Mouse (Mus musculus) heart, postnatal 0 days (tissue): Measurements from ENCODE around the gene Myof. TPM values are rescaled to one million over a fixed set of nuclear protein-coding genes. Genes with fewer than 3 reads are reported as not detected.

ENCODE experiments used
- ATAC-seq: fragments of 200-750 bp; cut with Nextera tagmentation; 2 replicates; pipeline ENCODE4 v1.8.0; 2017; ENCODE audit warnings: low read depth, moderate number of reproducible peaks, moderate library complexity; ENCODE audit not compliant: insufficient read depth
- DNase-seq: peaks from one replicate; pipeline ENCODE4 v3.0.0-alpha.2; 2016; ENCODE audit warnings: low spot score
- H3K27ac ChIP-seq: fragments of 300-500 bp; sonication (generic); 2 replicates; pipeline ENCODE4 v1.5.1; 2014; ENCODE audit warnings: low read depth, mild to moderate bottlenecking
- H3K27me3 ChIP-seq: fragments of 300-500 bp; sonication (generic); 2 replicates; pipeline ENCODE4 v1.6.1; 2014; ENCODE audit warnings: low read length, mixed read lengths; ENCODE audit not compliant: control insufficient read depth, insufficient read depth
- H3K36me3 ChIP-seq: fragments of 300-500 bp; sonication (generic); replicated peaks from 2 replicates; pipeline ENCODE4 v1.6.1; 2014; ENCODE audit warnings: low read length, mixed read lengths; ENCODE audit not compliant: control insufficient read depth, insufficient read depth
- H3K4me1 ChIP-seq: fragments of 300-500 bp; sonication (generic); 2 replicates; pipeline ENCODE4 v1.6.1; 2014; ENCODE audit warnings: antibody characterized with exemption; ENCODE audit not compliant: control insufficient read depth, insufficient read depth
- H3K4me2 ChIP-seq: fragments of 300-500 bp; sonication (generic); 2 replicates; pipeline ENCODE4 v1.6.1; 2014; ENCODE audit warnings: low read depth, mild to moderate bottlenecking, low read length, moderate library complexity
- H3K4me3 ChIP-seq: fragments of 300-500 bp; sonication (generic); 2 replicates; pipeline ENCODE4 v1.5.1; 2014; ENCODE audit warnings: low read depth, low read length
- H3K9ac ChIP-seq: fragments of 300-500 bp; sonication (generic); replicated peaks from 2 replicates; pipeline ENCODE4 v1.6.1; 2014; ENCODE audit warnings: low read depth, low read length, mixed read lengths
- H3K9me3 ChIP-seq: fragments of 300-500 bp; sonication (generic); replicated peaks from 2 replicates; pipeline ENCODE4 v1.6.1; 2016; ENCODE audit warnings: low read length; ENCODE audit not compliant: control insufficient read depth
- CTCF ChIP-seq: IDR thresholded peaks from 2 replicates; pipeline ENCODE4 v1.5.1; 2016; ENCODE audit warnings: antibody characterized with exemption, control low read depth, low read depth
- EP300 ChIP-seq: IDR thresholded peaks from 2 replicates; pipeline ENCODE4 v1.6.1; 2016; ENCODE audit warnings: antibody characterized with exemption, low read depth
- WGBS: fragments of 180-500 bp; shearing (Covaris S2); extraction: QIAGEN DNeasy Blood & Tissue Kit; methylation state at CpG from one replicate; pipeline ENCODE4 v1.1.7; 2014; 5-methylcytosine and 5-hydroxymethylcytosine counted together
- polyA plus RNA-seq: library from polyadenylated mRNA; unstranded; fragments of >200 nt; fragmentation: Nextera tagmentation; extraction: Ambion mirVana; gene quantifications from 2 replicates; pipeline ENCODE4 v1.2.1, GENCODE M21; 2015
- total RNA-seq: library from RNA; depleted of rRNA; stranded (reverse); fragments of >200 nt; gene quantifications from 2 replicates; pipeline ENCODE4 v1.2.3, GENCODE M21; 2014; ENCODE audit warnings: low replicate concordance

Myof gene
- total and polyA plus RNA-seq, 2 experiments from 2014 or later = 2.8 to 9.5 TPM

GRCm38 (mm10) chr19:38054149-38054719 is 10.9 kb upstream of the Myof start:
- Histone ChIP-seq H3K4me2 (peak overlapping the region; percentile 94), H3K4me3 (peak overlapping the region; percentile 83), H3K9ac (peak overlapping the region; percentile 14), H3K27me3 (no peaks in the 10 kb centered on the region), H3K4me1 (peaks cover 9% of the 10 kb centered on the region; the same call in 1 of the 2 replicates), H3K36me3 (peaks cover 18% of the 10 kb centered on the region), H3K9me3 (no peaks in the 10 kb centered on the region), H3K27ac (peak overlapping the region; percentile 36; the same call in 1 of the 2 replicates)
- ATAC-seq (peak; percentile 85), DNase-seq (peak; percentile 73)
- TF ChIP-seq CTCF (no peak), EP300 (no peak)
- WGBS = 0% methylated on average over 22 of the region's 23 CpGs

GRCm38 (mm10) chr19:38053227-38054041 is 10.1 kb upstream of the Myof start:
- no peaks in the 10 kb centered on the region for H3K9me3 ChIP-seq
- 26% methylated on average over 8 of the region's 8 CpGs for WGBS
- ATAC-seq (no peak), DNase-seq (peak; percentile 73)
- peaks cover 9% of the 10 kb centered on the region; the same call in 1 of the 2 replicates for H3K4me1 ChIP-seq
- H3K27me3 ChIP-seq = no peaks in the 10 kb centered on the region
- peak overlapping the region; percentile 94 for H3K4me2 ChIP-seq
- H3K9ac ChIP-seq = peak overlapping the region; percentile 14; the same call in 1 of the 2 replicates
- H3K4me3 ChIP-seq = peak overlapping the region; percentile 83
- TF ChIP-seq CTCF = peak; percentile 73
- TF ChIP-seq EP300 = no peak
- H3K36me3 ChIP-seq = peaks cover 15% of the 10 kb centered on the region
- H3K27ac ChIP-seq = no peak overlapping the region

GRCm38 (mm10) chr19:38049686-38050085 is 6.3 kb upstream of the Myof start:
- WGBS = 53% methylated on average over 1 of the region's 1 CpGs
- TF ChIP-seq EP300 (no peak), CTCF (no peak)
- ATAC-seq = no peak

GRCm38 (mm10) chr19:38045198-38045597 is 1.8 kb upstream of the Myof start:
- Histone ChIP-seq H3K27me3 (peaks cover 3% of the 10 kb centered on the region; the same call in 1 of the 2 replicates), H3K9me3 (no peaks in the 10 kb centered on the region), H3K9ac (no peak overlapping the region), H3K27ac (no peak overlapping the region), H3K4me1 (peaks cover 3% of the 10 kb centered on the region; the same call in 1 of the 2 replicates), H3K4me3 (no peak overlapping the region), H3K4me2 (no peak overlapping the region), H3K36me3 (no peaks in the 10 kb centered on the region)
- DNase-seq (no peak), ATAC-seq (no peak)
- no peak for TF ChIP-seq CTCF
- 82% methylated on average over 3 of the region's 3 CpGs for WGBS

More at GRCm38 (mm10) chr19:38049686-38050085, 6.3 kb upstream of the Myof start:
- no peak overlapping the region for H3K9ac ChIP-seq
- H3K27me3 ChIP-seq = no peaks in the 10 kb centered on the region; the same call in 1 of the 2 replicates
- no peak overlapping the region for H3K27ac ChIP-seq
- DNase-seq = no peak
- H3K4me1 ChIP-seq = no peaks in the 10 kb centered on the region
- no peak overlapping the region for H3K4me2 ChIP-seq
- H3K4me3 ChIP-seq = no peak overlapping the region
- H3K9me3 ChIP-seq = no peaks in the 10 kb centered on the region
- H3K36me3 ChIP-seq = no peaks in the 10 kb centered on the region

GRCm38 (mm10) chr19:38042261-38042722 is 1.1 kb downstream of the Myof start:
- Histone ChIP-seq H3K9ac (peak overlapping the region; percentile 41; the same call in 1 of the 2 replicates), H3K4me2 (peak overlapping the region; percentile 78), H3K36me3 (no peaks in the 10 kb centered on the region), H3K27me3 (peaks cover 3% of the 10 kb centered on the region; the same call in 1 of the 2 replicates), H3K4me3 (peak overlapping the region; percentile 51), H3K9me3 (no peaks in the 10 kb centered on the region), H3K4me1 (peaks cover 3% of the 10 kb centered on the region; the same call in 1 of the 2 replicates), H3K27ac (peak overlapping the region; percentile 54)
- ATAC-seq = peak; percentile 29; the same call in 1 of the 2 replicates
- DNase-seq = no peak
- no peak for TF ChIP-seq CTCF
- TF ChIP-seq EP300 = no peak
- WGBS = 2% methylated on average over 5 of the region's 5 CpGs
